ENCODE assay signal across 8 mouse cellular contexts in genomic region chr7:115825295-115825694, GRCm38 (mm10).
DNase-seq lines count a peak whose midpoint lies in the region; ATAC-seq lines count a peak whose summit lies in the region.

No protein-coding gene starts in this region.

- 0 out of 2 replicates have a peak, but pooled peaks cover 2% of the 10 kb centered on the region for H3K27me3 ChIP-seq in forebrain, embryonic 10.5 days (ENCODE audit: poor library complexity, severe bottlenecking)
- no peaks in the 10 kb centered on the region for H3K27me3 ChIP-seq in forebrain, embryonic 11.5 days (ENCODE audit: control insufficient read depth, insufficient read depth, low read length)

- H3K4me3 ChIP-seq in forebrain, embryonic 10.5 days = no peak overlapping the region
- no peak overlapping the region for H3K4me3 ChIP-seq in forebrain, embryonic 11.5 days (ENCODE audit: low read depth, low read length)

- peaks cover 5% of the 10 kb centered on the region; the same call in 1 of the 2 replicates for H3K36me3 ChIP-seq in forebrain, embryonic 10.5 days (replicated peaks)
- no peaks in the 10 kb centered on the region for H3K36me3 ChIP-seq in forebrain, embryonic 11.5 days (ENCODE audit: control insufficient read depth, insufficient read depth, low read length)

- no peak for DNase-seq in forebrain, embryonic 10.5 days (ENCODE audit: extremely low spot score, low spot score)
- DNase-seq in forebrain, embryonic 11.5 days (ENCODE audit: low spot score) = no peak
- DNase-seq in right cerebral cortex, postnatal 10 days (ENCODE audit: low spot score in 2 of 2) = peak; percentile 48 to 54
- DNase-seq in right cerebral cortex, adult 2 months (ENCODE audit: low spot score in 2 of 2) = no peak
- DNase-seq in heart, postnatal 36 days = peak; percentile 27 to 29
- no peak for DNase-seq in urinary bladder, postnatal 36 days (ENCODE audit: low spot score in 2 of 2)
- DNase-seq in kidney, postnatal 25 days = no peak

- H3K4me2 ChIP-seq in forebrain, embryonic 11.5 days (ENCODE audit: low read depth, low read length, severe bottlenecking) = no peak overlapping the region

- 0 out of 2 replicates have a peak overlapping the region, but pooled peaks have one; percentile 25 for H3K27ac ChIP-seq in forebrain, embryonic 10.5 days
- H3K27ac ChIP-seq in forebrain, embryonic 11.5 days (ENCODE audit: low read depth, low read length) = no peak overlapping the region

- intact Hi-C loops in heart, postnatal 36 days (cut with DNase I) = no loop called here

- WGBS in forebrain, embryonic 10.5 days = 92% methylated on average over 3 of the region's 3 CpGs
- 86% methylated on average over 3 of the region's 3 CpGs for WGBS in forebrain, embryonic 11.5 days

- peaks cover 74% of the 10 kb centered on the region for H3K4me1 ChIP-seq in forebrain, embryonic 10.5 days
- H3K4me1 ChIP-seq in forebrain, embryonic 11.5 days (replicated peaks; ENCODE audit: control insufficient read depth, insufficient read depth, low read length) = peaks cover 33% of the 10 kb centered on the region

- no peak for ATAC-seq in forebrain, embryonic 11.5 days (replicated peaks; ENCODE audit: low FRiP score)
- no peak for ATAC-seq in monocyte, adult 5-6 weeks (replicated peaks; ENCODE audit: insufficient number of reproducible peaks, low FRiP score, low TSS enrichment, poor library complexity, severe bottlenecking)

- H3K9ac ChIP-seq in forebrain, embryonic 11.5 days (ENCODE audit: low read length) = no peak overlapping the region

- H3K9me3 ChIP-seq in forebrain, embryonic 10.5 days = no peaks in the 10 kb centered on the region; the same call in 1 of the 2 replicates
- no peaks in the 10 kb centered on the region for H3K9me3 ChIP-seq in forebrain, embryonic 11.5 days (ENCODE audit: control insufficient read depth, low read length)

Comparison
In these comparisons a context has a peak if more than half of its experiments do, and no peak if none do; other contexts are left out.
1. DNase-seq: peak in right cerebral cortex, postnatal 10 days (2 of 2) and heart, postnatal 36 days (2 of 2); none in forebrain, embryonic 10.5 days (single experiment), forebrain, embryonic 11.5 days (single experiment), right cerebral cortex, adult 2 months (0 of 2), urinary bladder, postnatal 36 days (0 of 2) and kidney, postnatal 25 days (0 of 2).